Comparison of ENCODE assay signal across 8 mouse cellular contexts in genomic region chr4:57957200-57958085, GRCm38 (mm10). TPM values are rescaled to one million over a fixed set of nuclear protein-coding genes. Genes with fewer than 3 reads are reported as not detected.
DNase-seq lines count a peak whose midpoint lies in the region; ATAC-seq and TF ChIP-seq lines count a peak whose summit lies in the region.

No protein-coding gene starts in this region.

- WGBS in lung, adult 2 months: 34% methylated on average over 11 of the region's 11 CpGs
- 46% methylated on average over 11 of the region's 11 CpGs for WGBS in forebrain, embryonic 16.5 days
- 44% methylated on average over 11 of the region's 11 CpGs for WGBS in liver, embryonic 12.5 days (ENCODE audit: insufficient replicate concordance)

- DNase-seq in lung, adult 2 months: no peak
- DNase-seq in lung, postnatal 4 days: no peak
- DNase-seq in thymus, postnatal 4 days: peak; percentile 28
- DNase-seq in gastrocnemius, postnatal 14 days: no peak
- no peak for DNase-seq in kidney, adult 9 months

- H3K9me3 ChIP-seq in forebrain, embryonic 16.5 days (ENCODE audit: control insufficient read depth, low read length): no peaks in the 10 kb centered on the region
- H3K9me3 ChIP-seq in liver, embryonic 12.5 days (replicated peaks): no peaks in the 10 kb centered on the region

- no peaks in the 10 kb centered on the region for H3K27me3 ChIP-seq in forebrain, embryonic 16.5 days (replicated peaks; ENCODE audit: control insufficient read depth, insufficient read depth, low read length)
- H3K27me3 ChIP-seq in liver, embryonic 12.5 days (replicated peaks): no peaks in the 10 kb centered on the region

- H3K4me1 ChIP-seq in lung, adult 2 months (ENCODE audit: control insufficient read depth, insufficient read depth, low read length): peaks cover 12% of the 10 kb centered on the region
- peaks cover 17% of the 10 kb centered on the region for H3K4me1 ChIP-seq in brown adipose tissue, adult 24 weeks (ENCODE audit: control insufficient read depth, insufficient read depth, insufficient read length, low read length)
- H3K4me1 ChIP-seq in forebrain, embryonic 16.5 days (replicated peaks; ENCODE audit: control insufficient read depth, insufficient read depth, low read length): peaks cover 25% of the 10 kb centered on the region
- peaks cover 45% of the 10 kb centered on the region for H3K4me1 ChIP-seq in liver, embryonic 12.5 days

- H3K4me3 ChIP-seq in lung, adult 2 months (replicated peaks; ENCODE audit: extremely low read depth, low read depth, low read length): peak overlapping the region; percentile 66
- H3K4me3 ChIP-seq in brown adipose tissue, adult 24 weeks (ENCODE audit: insufficient read depth, low read depth, low read length): peak overlapping the region; percentile 65
- H3K4me3 ChIP-seq in forebrain, embryonic 16.5 days (replicated peaks; ENCODE audit: low read length): peak overlapping the region; percentile 55
- peak overlapping the region; percentile 79 for H3K4me3 ChIP-seq in liver, embryonic 12.5 days

- no peak for TF ChIP-seq POLR2A in lung, adult 2 months (IDR thresholded peaks at IDR 0.05; ENCODE audit: borderline replicate concordance, extremely low read depth, low read depth, low read length)

- H3K36me3 ChIP-seq in forebrain, embryonic 16.5 days (ENCODE audit: control insufficient read depth, insufficient read depth): no peaks in the 10 kb centered on the region
- peaks cover 16% of the 10 kb centered on the region for H3K36me3 ChIP-seq in liver, embryonic 12.5 days

- ATAC-seq in forebrain, embryonic 16.5 days: no peak
- ATAC-seq in liver, embryonic 12.5 days: no peak

- TF ChIP-seq CTCF in lung, adult 2 months (IDR thresholded peaks at IDR 0.05; ENCODE audit: insufficient read depth, low read length): no peak

- intact Hi-C loops in gastrocnemius, postnatal 14 days (cut with DNase I; ENCODE audit: low total_unique reads): no loop called here

- no peak overlapping the region; the same call in 1 of the 2 replicates for H3K9ac ChIP-seq in forebrain, embryonic 16.5 days (replicated peaks; ENCODE audit: low read depth, low read length)
- H3K9ac ChIP-seq in liver, embryonic 12.5 days: peak overlapping the region; percentile 73

- H3K4me2 ChIP-seq in forebrain, embryonic 16.5 days (ENCODE audit: low read length): peak overlapping the region; percentile 85
- peak overlapping the region; percentile 87 for H3K4me2 ChIP-seq in liver, embryonic 12.5 days

- peak overlapping the region; percentile 98 for H3K27ac ChIP-seq in brown adipose tissue, adult 24 weeks (replicated peaks; ENCODE audit: low read depth, low read length)
- no peak overlapping the region; the same call in 1 of the 2 replicates for H3K27ac ChIP-seq in forebrain, embryonic 16.5 days (ENCODE audit: low read length)
- H3K27ac ChIP-seq in liver, embryonic 12.5 days: peak overlapping the region; percentile 98

RNA-seq across cellular contexts. Expression of gene Txn1, which starts 1.2 kb away (rescaled TPM):
- 116 and 145 TPM in 2 replicates for polyA plus RNA-seq in lung, adult 2 months (2012; rRNA removed)
- polyA plus RNA-seq in brown adipose tissue, adult 24 weeks (2012; ENCODE audit: insufficient read depth, insufficient read length, missing spikeins): 176 and 213 TPM in 2 replicates
- 261 and 274 TPM in 2 replicates for polyA plus RNA-seq in forebrain, embryonic 16.5 days (2015; fragmentation: Nextera tagmentation; extraction: Ambion mirVana)
- 278 and 288 TPM in 2 replicates for polyA plus RNA-seq in liver, embryonic 12.5 days (2016; fragmentation: Nextera tagmentation; extraction: Ambion mirVana)
- 10 to 100 TPM; 86.5 to 87.4 TPM for total RNA-seq in gastrocnemius, postnatal 14 days (2021)

RNA-seq across cellular contexts. Expression of gene D630039A03Rik, which starts 41.3 kb away (rescaled TPM):
- polyA plus RNA-seq in lung, adult 2 months (2012; rRNA removed): 3.2 and 5.4 TPM in 2 replicates
- polyA plus RNA-seq in brown adipose tissue, adult 24 weeks (2012; ENCODE audit: insufficient read depth, insufficient read length, missing spikeins): not detected in 2 replicates
- not detected in 2 replicates for polyA plus RNA-seq in forebrain, embryonic 16.5 days (2015; fragmentation: Nextera tagmentation; extraction: Ambion mirVana)
- polyA plus RNA-seq in liver, embryonic 12.5 days (2016; fragmentation: Nextera tagmentation; extraction: Ambion mirVana): 0.39 and 0.51 TPM in 2 replicates
- total RNA-seq in gastrocnemius, postnatal 14 days (2021): not detected

RNA-seq across cellular contexts. Expression of gene Txndc8, which starts 51.5 kb away (rescaled TPM):
- polyA plus RNA-seq in lung, adult 2 months (2012; rRNA removed): not detected in 2 replicates
- polyA plus RNA-seq in brown adipose tissue, adult 24 weeks (2012; ENCODE audit: insufficient read depth, insufficient read length, missing spikeins): not detected in 2 replicates
- not detected in 2 replicates for polyA plus RNA-seq in forebrain, embryonic 16.5 days (2015; fragmentation: Nextera tagmentation; extraction: Ambion mirVana)
- polyA plus RNA-seq in liver, embryonic 12.5 days (2016; fragmentation: Nextera tagmentation; extraction: Ambion mirVana): not detected in 2 replicates
- total RNA-seq in gastrocnemius, postnatal 14 days (2021): not detected
